Mouse (Mus musculus) spleen, adult 10 weeks (tissue): Measurements from ENCODE around the gene Chp1. TPM values are rescaled to one million over a fixed set of nuclear protein-coding genes. Genes with fewer than 3 reads are reported as not detected.

Experiments
- polyA plus RNA-seq: library from polyadenylated mRNA; stranded (reverse); fragments of 350-450 nt; fragmentation: Illumina TruSeq; extraction: RNeasy Lipid Tissue Mini Kit (QIAGEN cat#74804); gene quantifications from one replicate; pipeline ENCODE4 v1.2.3, GENCODE M21; 2015; ENCODE audit warnings: low replicate concordance; ENCODE audit not compliant: insufficient read depth

The Chp1 gene
- polyA plus RNA-seq = 115 TPM

GRCm38 (mm10) chr2:119547522-119548370 is at the start of gene Chp1, which contains the start of gene Exd1:
Gene Chp1 (plus strand): TSS chr2:119547697.
Gene Exd1 (minus strand): TSS chr2:119547627.

GRCm38 (mm10) chr2:119618199-119618982 is 70.9 kb downstream of the Chp1 start, which contains the start of the genes Nusap1 and Oip5:
Gene Nusap1 (plus strand): TSS chr2:119618298.
Gene Oip5 (minus strand): TSS chr2:119618469.

Other genes with a start within 250 kb of the Chp1 start
- 2.2 TPM for gene Dll4, start 221.9 kb upstream of the Chp1 start, polyA plus RNA-seq
- gene Chac1, start 196.5 kb upstream of the Chp1 start, polyA plus RNA-seq = 0.33 TPM
- gene Ino80, start 70.0 kb upstream of the Chp1 start, polyA plus RNA-seq = 29.0 TPM
- gene Exd1, start 70 bp upstream of the Chp1 start, polyA plus RNA-seq = 0.28 TPM
- gene Nusap1, start 70.6 kb downstream of the Chp1 start, polyA plus RNA-seq = 29.6 TPM
- gene Oip5, start 70.8 kb downstream of the Chp1 start, polyA plus RNA-seq = 6.9 TPM
- gene Ndufaf1, start 115.1 kb downstream of the Chp1 start, polyA plus RNA-seq = 35.7 TPM
- 38.2 TPM for gene Rtf1, start 127.4 kb downstream of the Chp1 start, polyA plus RNA-seq
- gene Itpka, start 194.6 kb downstream of the Chp1 start, polyA plus RNA-seq = 0.12 TPM
- 4.1 TPM for gene Ltk, start 212.7 kb downstream of the Chp1 start, polyA plus RNA-seq
- 14.4 TPM for gene Rpap1, start 239.8 kb downstream of the Chp1 start, polyA plus RNA-seq